In genomic region chr3:151670628-151671027, GRCm38 (mm10) we compare ENCODE assay signal across 16 mouse cellular contexts.
A peak's percentile ranks its signal among the peaks of the same experiment; 100 is the strongest.
DNase-seq lines count a peak whose midpoint lies in the region.
"Had no signal": no experiment of that assay in that cellular context is flagged by ENCODE, and none has a peak within 500 bp of the region (broad histone marks: within the 10 kb centered on the region; RNA-seq: fewer than 3 reads in every experiment).

No protein-coding gene starts in this region.

- peak; percentile 8 for DNase-seq in layer of hippocampus, adult 11-12 months (ENCODE audit: low spot score)
- no peak for DNase-seq in layer of hippocampus, adult 9-10 months (ENCODE audit: low spot score)
- DNase-seq in right cerebral cortex, adult 18-20 months: peak; percentile 15
- no peak for DNase-seq in right cerebral cortex, postnatal 14 days
- DNase-seq in brain, adult 2 months (ENCODE audit: low read depth, low spot score): peak; percentile 54
- DNase-seq in telencephalon, adult 2 months (ENCODE audit: low read depth, low spot score): peak; percentile 35
- DNase-seq: adrenal gland, adult 2 months; adrenal gland, postnatal 14 days; cerebellum, adult 11-12 months; cerebellum, adult 8-10 months; cerebellum, postnatal 10 days; cerebellum, postnatal 36 days; embryo, embryonic 11 days; gastrocnemius, postnatal 10 days; gastrocnemius, postnatal 36 days; heart, adult 2 months had no signal

Comparison
In these comparisons a context has a peak if more than half of its experiments do, and no peak if none do; other contexts are left out.
1. DNase-seq: peak in layer of hippocampus, adult 11-12 months (single experiment), right cerebral cortex, adult 18-20 months (single experiment), brain, adult 2 months (single experiment) and telencephalon, adult 2 months (single experiment); none in layer of hippocampus, adult 9-10 months (single experiment) and right cerebral cortex, postnatal 14 days (single experiment).